In the genomic region with DNA sequence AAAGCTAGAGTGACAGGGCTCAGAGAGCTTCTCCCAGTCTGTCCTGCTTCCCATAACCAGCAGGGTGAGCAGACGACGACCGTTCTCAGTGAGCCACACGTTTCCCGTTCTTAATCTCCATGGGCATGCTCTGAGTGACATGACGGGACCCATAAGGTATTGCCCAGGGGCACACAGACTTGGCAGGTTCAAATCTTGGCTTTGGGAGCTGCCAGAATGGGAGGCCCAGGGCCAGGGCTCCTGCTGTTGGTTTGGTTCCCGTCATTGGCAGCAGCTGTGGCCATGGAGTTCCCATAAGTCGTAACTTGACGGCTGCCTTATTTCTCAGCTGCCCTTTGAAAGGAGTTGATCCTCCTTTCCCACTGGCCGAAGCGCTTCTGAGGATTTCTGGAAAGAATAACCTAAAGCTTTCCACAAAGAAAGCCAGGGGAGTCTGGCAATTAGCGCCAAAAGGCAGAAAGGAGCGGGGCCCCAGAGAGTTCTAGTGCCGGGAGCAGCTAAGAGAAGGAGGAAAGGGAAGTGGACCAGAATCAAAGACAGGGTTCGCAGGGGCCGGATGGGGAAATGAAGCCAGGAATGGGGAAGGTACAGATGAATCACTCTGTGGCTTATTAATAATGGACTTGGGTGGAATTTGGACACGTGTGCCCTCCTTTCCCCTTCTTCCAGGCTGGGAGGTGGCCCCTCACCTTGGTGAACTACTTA, we compare ENCODE assay signal across 8 mouse cellular contexts. TPM values are rescaled to one million over a fixed set of nuclear protein-coding genes. Genes with fewer than 3 reads are reported as not detected.
DNase-seq lines count a peak whose midpoint lies in the region; ATAC-seq and TF ChIP-seq lines count a peak whose summit lies in the region.

No protein-coding gene starts in this region.

- no peak overlapping the region for H3K4me3 ChIP-seq in kidney, embryonic 15.5 days (replicated peaks)
- H3K4me3 ChIP-seq in cerebellum, adult 2 months (replicated peaks; ENCODE audit: insufficient read depth, low read depth, low read length): no peak overlapping the region
- H3K4me3 ChIP-seq in intestine, embryonic 16.5 days (ENCODE audit: low read length): no peak overlapping the region

- 0 out of 2 replicates have a peak overlapping the region, but pooled peaks have one; percentile 14 for H3K27ac ChIP-seq in kidney, embryonic 15.5 days
- no peak overlapping the region for H3K27ac ChIP-seq in cerebellum, adult 2 months (ENCODE audit: insufficient read depth, low read length)
- peak overlapping the region; percentile 26; the same call in 1 of the 2 replicates for H3K27ac ChIP-seq in intestine, embryonic 16.5 days (ENCODE audit: low read length)

- no peaks in the 10 kb centered on the region for H3K27me3 ChIP-seq in kidney, embryonic 15.5 days
- no peaks in the 10 kb centered on the region for H3K27me3 ChIP-seq in cerebellum, adult 2 months (ENCODE audit: control insufficient read depth, insufficient read depth, low read length)
- H3K27me3 ChIP-seq in intestine, embryonic 16.5 days (replicated peaks; ENCODE audit: control insufficient read depth, insufficient read depth, low read length): no peaks in the 10 kb centered on the region

- H3K9ac ChIP-seq in kidney, embryonic 15.5 days: no peak overlapping the region
- H3K9ac ChIP-seq in intestine, embryonic 16.5 days (ENCODE audit: low read depth, low read length): no peak overlapping the region

- no peak for TF ChIP-seq POLR2A in cerebellum, adult 2 months (IDR thresholded peaks at IDR 0.05; ENCODE audit: borderline replicate concordance, insufficient read depth, low read length)

- no peaks in the 10 kb centered on the region for H3K9me3 ChIP-seq in kidney, embryonic 15.5 days (replicated peaks)
- H3K9me3 ChIP-seq in intestine, embryonic 16.5 days (ENCODE audit: control insufficient read depth, low read length): no peaks in the 10 kb centered on the region

- TF ChIP-seq CTCF in cerebellum, adult 2 months (IDR thresholded peaks at IDR 0.05; ENCODE audit: borderline replicate concordance, insufficient read depth, low read depth, low read length): no peak

- H3K4me1 ChIP-seq in kidney, embryonic 15.5 days: peaks cover 13% of the 10 kb centered on the region; the same call in 1 of the 2 replicates
- peaks cover 13% of the 10 kb centered on the region for H3K4me1 ChIP-seq in cerebellum, adult 2 months (ENCODE audit: control insufficient read depth, insufficient read depth, low read length)
- H3K4me1 ChIP-seq in intestine, embryonic 16.5 days (ENCODE audit: control insufficient read depth, insufficient read depth, low read length): peaks cover 11% of the 10 kb centered on the region; the same call in 1 of the 2 replicates

- 51% methylated on average over 17 of the region's 17 CpGs for WGBS in kidney, embryonic 15.5 days
- 13% methylated on average over 17 of the region's 17 CpGs for WGBS in cerebellum, adult 2 months
- 61% methylated on average over 17 of the region's 17 CpGs for WGBS in intestine, embryonic 16.5 days

- no peak for ATAC-seq in kidney, embryonic 15.5 days (replicated peaks; ENCODE audit: low FRiP score)
- no peak for ATAC-seq in intestine, embryonic 16.5 days

- no peaks in the 10 kb centered on the region for H3K36me3 ChIP-seq in kidney, embryonic 15.5 days
- no peaks in the 10 kb centered on the region for H3K36me3 ChIP-seq in intestine, embryonic 16.5 days (ENCODE audit: control insufficient read depth, insufficient read depth, low read length)

- no peak overlapping the region for H3K4me2 ChIP-seq in kidney, embryonic 15.5 days
- no peak overlapping the region for H3K4me2 ChIP-seq in intestine, embryonic 16.5 days (ENCODE audit: low read depth, low read length)

- no peak for DNase-seq in kidney, adult 9 months
- peak; percentile 76 to 84 for DNase-seq in cerebellum, adult 2 months
- DNase-seq in gastrocnemius, postnatal 25 days: peak; percentile 76
- peak; percentile 6 for DNase-seq in retina, embryonic 14.5 days (ENCODE audit: low spot score)
- no peak for DNase-seq in thymus, postnatal 14 days
- DNase-seq in testis, postnatal 14 days (ENCODE audit: low spot score): no peak

RNA-seq across cellular contexts. Expression of gene Fos, which starts 36.4 kb away (rescaled TPM):
- 3.5 and 3.8 TPM in 2 replicates for polyA plus RNA-seq in kidney, embryonic 15.5 days (2015; fragmentation: Nextera tagmentation; extraction: Ambion mirVana)
- 16.6 and 22.4 TPM in 2 replicates for polyA plus RNA-seq in cerebellum, adult 2 months (2012; rRNA removed)
- total RNA-seq in gastrocnemius, postnatal 25 days (2021): 10 to 100 TPM in 1 of 2 experiments, 1 to 10 TPM in 1; 5.1 to 11.6 TPM
- 6.4 and 6.6 TPM in 2 replicates for polyA plus RNA-seq in intestine, embryonic 16.5 days (2015; fragmentation: Nextera tagmentation; extraction: Ambion mirVana)

Comparison
In these comparisons a context has a peak if more than half of its experiments do, and no peak if none do; other contexts are left out.
1. DNase-seq: peak in cerebellum, adult 2 months (2 of 2), gastrocnemius, postnatal 25 days (single experiment) and retina, embryonic 14.5 days (single experiment); none in kidney, adult 9 months (single experiment), thymus, postnatal 14 days (single experiment) and testis, postnatal 14 days (single experiment).